Mouse (Mus musculus): ENCODE results near the gene Apoh.
A peak's percentile ranks its signal among the peaks of the same experiment; 100 is the strongest.

Gene Apoh

GRCm38 (mm10) chr11:108333583-108334379 is 9.4 kb upstream of the Apoh start:
- no peak for DNase-seq (ENCODE audit: low read depth)

- no peak for DNase-seq (ENCODE audit: low read depth)
Measured at GRCm38 (mm10) chr11:108334658-108335057, 8.5 kb upstream of the Apoh start.

GRCm38 (mm10) chr11:108335536-108335935 is 7.6 kb upstream of the Apoh start:
- DNase-seq (ENCODE audit: low read depth) = no peak

- DNase-seq (ENCODE audit: low read depth) = no peak
Measured at GRCm38 (mm10) chr11:108336445-108336844, 6.7 kb upstream of the Apoh start.

GRCm38 (mm10) chr11:108340293-108340692 is 2.9 kb upstream of the Apoh start:
- DNase-seq (ENCODE audit: low read depth) = no peak

GRCm38 (mm10) chr11:108341783-108342182 is 1.4 kb upstream of the Apoh start:
- DNase-seq (ENCODE audit: low read depth) = peak; percentile 49

- peak; percentile 95 for DNase-seq (ENCODE audit: low read depth)
Measured at GRCm38 (mm10) chr11:108343789-108344462, 772 bp downstream of the Apoh start, which contains the start of gene Prkca. TSS of gene Prkca (minus strand) at chr11:108343928.

- no peak for DNase-seq (ENCODE audit: low read depth)
Measured at GRCm38 (mm10) chr11:108344759-108345158, 1.6 kb downstream of the Apoh start.

GRCm38 (mm10) chr11:108345321-108345720 is 2.2 kb downstream of the Apoh start:
- no peak for DNase-seq (ENCODE audit: low read depth)

- no peak for DNase-seq (ENCODE audit: low read depth)
Measured at GRCm38 (mm10) chr11:108350799-108351198, 7.6 kb downstream of the Apoh start.

- no peak for DNase-seq (ENCODE audit: low read depth)
Measured at GRCm38 (mm10) chr11:108352842-108353388, 9.8 kb downstream of the Apoh start.

GRCm38 (mm10) chr11:108356020-108356419 is 12.9 kb downstream of the Apoh start:
- DNase-seq (ENCODE audit: low read depth) = no peak

- no peak for DNase-seq (ENCODE audit: low read depth)
Measured at GRCm38 (mm10) chr11:108358911-108359310, 15.8 kb downstream of the Apoh start.

- no peak for DNase-seq (ENCODE audit: low read depth)
Measured at GRCm38 (mm10) chr11:108360983-108361382, 17.8 kb downstream of the Apoh start.

- no peak for DNase-seq (ENCODE audit: low read depth)
Measured at GRCm38 (mm10) chr11:108362965-108363364, 19.8 kb downstream of the Apoh start.

GRCm38 (mm10) chr11:108363991-108364390 is 20.8 kb downstream of the Apoh start:
- no peak for DNase-seq (ENCODE audit: low read depth)

- DNase-seq (ENCODE audit: low read depth) = no peak
Measured at GRCm38 (mm10) chr11:108364945-108365589, 21.9 kb downstream of the Apoh start.

GRCm38 (mm10) chr11:108365600-108365999 is 22.4 kb downstream of the Apoh start:
- no peak for DNase-seq (ENCODE audit: low read depth)

GRCm38 (mm10) chr11:108367046-108367445 is 23.9 kb downstream of the Apoh start:
- DNase-seq (ENCODE audit: low read depth) = no peak

- DNase-seq (ENCODE audit: low read depth) = peak; percentile 7
Measured at GRCm38 (mm10) chr11:108376815-108377214, 33.7 kb downstream of the Apoh start.

GRCm38 (mm10) chr11:108377680-108378362 is 34.7 kb downstream of the Apoh start:
- peak; percentile 89 for DNase-seq (ENCODE audit: low read depth)

GRCm38 (mm10) chr11:108378363-108378751 is 35.2 kb downstream of the Apoh start:
- DNase-seq (ENCODE audit: low read depth) = no peak

All from naive thymus-derived CD4-positive, alpha-beta T cell, adult 2 months (primary cell).